Mouse (Mus musculus) telencephalon, adult 2 months (tissue): ENCODE measurements around the gene Utp14a.
A peak's percentile ranks its signal among the peaks of the same experiment; 100 is the strongest.
"Not testable (repeated sequence)": the region's sequence is repeated elsewhere in the genome, so short reads cannot be mapped to it uniquely, and the experiment has no call there.

Experiments used
- DNase-seq: peaks from one replicate; pipeline ENCODE4 v3.0.0-alpha.2; 2011; ENCODE audit warnings: low read depth, low spot score

The Utp14a gene

DNA sequence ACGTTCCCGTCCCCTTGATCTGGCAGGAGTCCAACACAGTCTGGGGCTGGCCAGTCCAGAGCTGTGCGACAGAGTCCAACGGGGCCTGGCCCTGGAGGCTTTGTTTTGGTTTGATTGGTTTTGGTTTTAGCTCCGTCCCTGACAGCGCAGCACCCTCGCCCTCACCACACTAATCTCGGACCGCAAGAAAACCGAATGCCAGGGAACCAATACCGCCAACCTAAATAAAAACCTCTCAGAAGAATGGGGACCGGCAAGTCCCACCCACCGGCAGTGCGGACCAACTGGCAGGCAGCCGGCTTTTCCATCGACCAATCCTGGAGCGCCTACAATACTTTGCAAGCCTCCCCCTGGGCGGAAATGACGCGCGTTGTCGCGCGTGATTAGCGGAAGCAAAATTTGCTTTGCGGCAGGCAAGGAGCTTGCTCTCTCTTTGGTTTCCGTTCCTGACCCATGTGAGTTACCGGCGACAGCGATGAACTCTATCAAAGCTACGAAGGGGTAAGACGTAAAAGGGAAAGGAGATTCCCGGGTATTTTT, at the start of gene Utp14a:
Gene Utp14a (plus strand): TSS at position 395 of the 540 bp plus-strand sequence.
- peak; percentile 93 for DNase-seq

DNA sequence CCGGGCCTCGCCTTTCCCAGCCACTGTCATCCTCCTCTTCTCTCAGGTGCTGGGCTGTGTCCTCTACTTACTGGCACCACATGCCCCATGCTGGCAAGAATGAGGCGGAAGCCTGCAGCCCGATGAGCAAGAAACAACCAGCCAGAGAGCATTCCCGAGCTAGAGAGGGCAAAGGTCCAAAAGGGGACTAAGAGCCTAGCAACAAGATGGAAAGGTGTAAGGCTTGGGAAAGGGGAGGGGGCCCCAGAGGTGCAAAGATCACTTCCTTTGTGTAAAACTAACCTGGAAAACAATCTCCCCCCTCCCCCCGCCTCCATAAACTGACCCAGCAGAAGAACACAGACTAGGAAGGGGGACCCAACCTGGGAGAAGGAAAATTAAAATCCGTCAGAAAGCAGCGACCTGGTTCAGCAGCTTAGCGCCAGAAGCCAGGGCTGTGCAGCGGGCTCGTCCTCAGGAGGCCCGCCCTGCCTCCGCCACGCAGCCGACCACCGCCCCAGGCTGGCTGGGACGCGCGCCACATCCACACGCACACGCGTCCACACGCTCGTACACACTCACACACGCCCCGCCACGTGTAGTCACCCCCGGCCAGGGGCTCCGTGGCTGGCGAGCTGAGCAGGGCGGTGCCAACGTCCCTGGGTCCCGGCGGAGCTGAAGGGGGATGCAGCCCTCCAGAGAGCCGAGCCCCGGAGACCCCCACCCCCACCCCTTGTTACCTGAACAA, 48.7 kb upstream of the Utp14a start:
- DNase-seq: no peak

DNA sequence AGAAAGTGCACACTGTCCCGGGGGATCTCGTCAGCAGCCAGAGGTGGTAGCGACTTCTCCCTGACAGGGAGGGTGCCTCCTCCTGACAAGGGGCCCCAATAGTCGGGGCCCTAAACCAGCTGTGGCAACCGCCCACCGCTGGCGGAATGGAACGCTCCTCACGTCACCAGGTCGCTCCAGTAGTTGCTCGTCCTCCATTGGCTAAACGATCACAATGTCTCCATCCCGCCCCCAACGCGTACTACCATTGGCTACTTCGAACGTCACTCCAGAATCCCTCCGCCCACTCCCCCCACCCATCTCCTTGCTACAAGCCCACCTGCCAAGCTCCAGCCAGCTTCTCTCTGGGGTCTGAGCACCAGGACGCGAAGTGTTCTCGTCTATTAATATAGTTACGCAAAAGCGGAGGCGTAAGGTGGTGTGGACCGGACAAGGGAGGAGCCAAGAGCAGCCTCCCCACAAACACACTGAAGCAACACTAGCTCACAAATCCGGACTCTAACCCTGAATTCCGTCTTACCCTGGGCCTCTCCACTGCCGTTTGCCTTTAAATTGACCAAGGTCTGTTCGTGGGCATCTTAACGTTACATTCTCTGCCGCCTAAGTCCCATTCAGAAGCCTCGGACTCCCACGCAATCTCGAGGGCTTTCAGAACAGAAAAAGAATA, 48.0 kb upstream of the Utp14a start, which contains the start of gene Zdhhc9:
Gene Zdhhc9 (minus strand): TSS at position 360 of the 667 bp plus-strand sequence.
- DNase-seq: peak; percentile 89

DNA sequence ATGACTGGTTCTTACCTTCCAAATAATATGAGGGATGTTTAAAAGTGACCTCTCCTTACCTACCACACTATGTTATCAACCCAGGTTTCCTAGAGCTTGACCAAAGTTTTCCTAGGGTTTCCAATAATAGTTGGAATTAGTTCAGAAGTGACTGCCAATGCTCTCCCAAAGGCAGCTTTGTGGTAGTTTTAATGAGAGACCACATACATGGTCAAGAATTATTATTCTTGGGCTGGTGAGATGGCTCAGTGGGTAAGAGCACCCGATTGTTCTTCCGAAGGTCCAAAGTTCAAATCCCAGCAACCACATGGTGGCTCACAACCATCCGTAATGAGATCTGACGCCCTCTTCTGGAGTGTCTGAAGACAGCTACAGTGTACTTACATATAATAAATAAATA, 46.9 kb upstream of the Utp14a start:
- DNase-seq: not testable (repeated sequence)

DNA sequence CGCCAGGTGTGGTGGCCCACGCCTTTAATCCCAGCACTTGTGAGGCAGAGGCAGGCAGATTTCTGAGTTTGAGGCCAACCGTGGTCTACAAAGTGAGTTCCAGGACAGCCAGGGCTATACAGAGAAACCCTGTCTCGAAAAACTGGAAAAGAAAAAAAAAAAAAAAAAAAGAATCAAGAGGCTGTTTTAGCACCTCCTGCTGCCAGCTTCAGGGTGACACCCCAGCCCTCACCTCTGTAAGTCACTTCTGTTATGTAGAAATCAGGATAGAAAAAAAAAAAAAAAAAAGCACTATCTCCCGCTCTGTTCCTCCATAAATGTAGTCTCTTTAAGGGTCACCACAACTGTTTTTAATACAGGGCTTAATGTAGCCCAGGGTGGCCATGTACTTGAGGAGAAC, 37.2 kb upstream of the Utp14a start:
- no peak for DNase-seq

DNA sequence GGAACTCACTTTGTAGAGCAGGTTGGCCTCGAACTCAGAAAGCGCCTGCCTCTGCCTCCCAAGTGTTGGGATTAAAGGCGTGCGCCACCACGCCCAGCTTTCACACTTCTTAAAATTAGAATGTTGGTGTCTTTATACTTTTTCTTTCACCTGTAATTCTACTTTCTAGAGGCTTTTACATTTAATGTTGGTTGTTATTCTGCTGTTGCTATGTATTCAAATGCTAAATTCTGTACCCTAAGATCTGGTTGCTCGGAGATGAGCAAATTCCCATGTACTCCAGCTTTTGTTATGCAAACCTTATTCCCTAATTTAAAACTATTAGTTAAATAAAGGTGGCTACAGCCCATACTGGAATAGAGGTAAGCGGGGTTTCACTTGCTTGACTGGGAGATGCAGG, 34.0 kb upstream of the Utp14a start:
- DNase-seq: no peak

DNA sequence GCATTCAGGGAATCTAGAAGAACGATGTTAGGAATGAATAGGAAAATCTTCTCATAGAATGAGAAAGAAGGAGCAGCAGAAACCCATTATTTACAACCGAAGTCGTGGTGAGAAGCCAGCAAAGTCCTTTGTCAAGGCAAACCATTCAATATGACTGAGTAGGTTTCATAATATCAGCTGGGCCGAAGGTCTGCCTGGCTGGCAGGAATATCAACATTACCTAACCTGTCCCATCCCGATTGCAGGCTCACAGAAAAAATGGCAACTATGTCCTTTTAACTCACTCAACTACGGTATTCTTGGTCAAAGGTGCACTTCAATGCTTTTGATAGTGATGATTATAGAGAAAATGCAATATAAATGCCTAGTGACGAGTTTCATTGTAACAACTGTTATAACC, 30.4 kb upstream of the Utp14a start:
- no peak for DNase-seq

DNA sequence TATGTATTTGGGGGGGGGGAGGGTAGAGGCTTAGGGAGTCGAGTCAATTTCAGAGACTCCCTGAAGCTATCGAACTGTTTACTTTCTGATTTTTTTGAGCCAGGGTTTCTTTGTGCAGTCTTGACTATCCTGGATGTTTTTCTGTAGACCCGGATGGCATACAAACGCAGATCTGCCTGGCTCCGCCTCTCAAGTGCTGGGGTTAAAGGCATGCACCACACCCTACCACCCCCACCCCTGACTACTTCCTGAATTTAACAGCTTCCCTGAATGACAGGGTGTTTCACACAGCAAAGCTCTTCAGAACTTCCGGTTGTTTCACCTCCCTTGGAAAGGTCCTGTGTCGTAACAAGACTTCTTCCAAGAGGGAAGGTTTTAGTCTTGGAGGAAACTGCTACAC, 22.2 kb upstream of the Utp14a start:
- DNase-seq: no peak

DNA sequence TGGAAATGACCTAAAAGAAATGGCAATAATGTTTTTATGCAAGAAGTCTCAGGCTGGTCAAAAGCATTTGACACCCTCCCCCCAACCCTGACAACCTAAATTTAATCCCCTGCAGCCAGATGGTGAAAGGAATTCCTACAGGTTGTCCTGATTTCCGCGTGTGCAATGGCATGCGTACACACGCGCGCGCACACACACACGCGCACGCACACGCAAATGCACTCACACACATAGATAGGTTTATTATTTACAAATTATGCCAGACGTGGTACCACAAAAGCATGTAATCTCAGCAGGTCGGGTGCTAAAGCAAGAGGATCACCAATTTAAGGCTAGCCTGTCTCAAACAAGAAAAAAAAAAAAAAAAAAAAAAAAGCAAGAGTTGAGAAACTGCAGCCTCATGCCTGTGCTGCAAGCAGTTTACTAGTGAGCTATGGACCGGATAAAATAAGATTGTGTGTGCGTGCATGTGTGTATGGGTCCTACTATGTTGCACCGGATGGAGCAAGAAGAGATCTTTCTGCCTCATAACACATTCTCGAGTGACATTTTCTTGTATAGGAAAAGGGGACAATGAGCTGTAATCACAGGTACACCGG, 733 bp upstream of the Utp14a start:
- no peak for DNase-seq

DNA sequence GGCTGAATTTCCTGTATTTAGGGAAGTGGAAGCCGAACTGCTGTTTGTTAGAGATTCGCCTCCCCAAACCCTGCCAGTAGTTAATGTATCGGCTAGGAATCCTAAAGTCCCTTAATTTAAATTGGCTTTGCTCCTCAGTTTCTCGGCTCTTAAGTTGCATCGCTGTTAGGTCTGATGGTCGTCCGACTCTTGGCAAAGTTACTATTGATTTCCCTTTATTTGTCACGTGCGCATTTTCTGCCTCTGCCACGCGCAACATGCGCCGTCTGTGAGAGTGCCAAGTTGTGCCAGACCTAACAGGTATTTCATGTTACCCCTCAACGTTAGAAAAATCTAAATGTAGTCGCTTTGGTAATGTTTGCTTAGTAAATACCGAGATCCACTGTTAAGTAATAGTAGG, 349 bp downstream of the Utp14a start:
- no peak for DNase-seq

DNA sequence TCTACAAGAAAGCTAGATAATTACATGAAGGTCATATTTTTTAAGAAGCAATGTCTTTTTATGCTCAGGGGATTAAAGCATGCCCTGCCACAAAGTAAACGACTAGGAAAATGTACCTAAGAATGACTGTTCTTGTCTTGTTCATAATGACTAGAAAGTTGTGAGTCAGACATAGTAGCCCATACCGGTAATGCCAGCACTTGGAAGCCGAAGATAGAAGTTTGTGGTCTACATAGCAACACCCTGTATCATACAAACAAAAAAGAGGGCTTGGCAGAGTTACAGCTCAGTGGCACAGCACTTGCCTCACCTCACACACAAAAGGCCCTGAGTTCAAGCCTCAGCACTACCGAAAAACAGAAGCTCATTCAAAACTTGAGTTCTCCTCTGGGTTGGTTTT, 15.0 kb downstream of the Utp14a start:
- no peak for DNase-seq

DNA sequence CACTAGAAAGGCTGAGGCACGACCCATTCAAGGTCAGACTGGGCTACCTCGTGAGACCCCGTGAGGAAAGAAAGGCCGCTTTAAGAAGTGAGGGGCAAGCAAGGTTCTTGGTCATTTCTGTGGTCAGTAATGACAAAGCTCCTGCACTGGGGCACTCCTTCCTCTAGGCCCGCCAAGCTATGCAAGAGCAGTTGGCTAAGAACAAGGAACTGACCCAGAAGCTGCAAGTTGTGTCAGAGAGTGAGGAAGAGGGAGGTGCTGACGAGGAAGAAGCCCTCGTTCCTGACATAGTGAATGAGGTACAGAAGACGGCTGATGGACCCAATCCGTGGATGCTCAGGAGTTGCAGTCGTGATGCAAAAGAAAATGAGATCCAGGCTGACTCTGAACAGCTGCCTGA, 18.0 kb downstream of the Utp14a start:
- DNase-seq: no peak

DNA sequence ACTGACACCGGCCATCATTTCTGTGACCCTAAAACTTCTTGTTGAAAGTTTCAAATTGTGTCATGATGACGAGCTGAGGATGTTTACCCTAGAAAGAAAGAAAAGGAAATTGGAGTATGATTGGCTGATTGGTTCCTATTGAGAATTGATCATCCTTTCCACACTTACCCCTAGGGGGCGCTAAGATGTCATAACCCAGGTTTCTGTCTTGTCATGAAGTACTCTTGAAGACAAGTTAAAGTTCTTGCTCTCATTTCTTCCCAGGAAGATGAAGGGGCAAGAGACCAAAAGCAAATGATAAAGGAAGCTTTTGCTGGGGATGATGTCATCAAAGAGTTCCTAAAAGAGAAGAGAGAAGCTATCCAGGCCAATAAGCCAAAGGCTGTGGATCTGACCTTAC, 21.4 kb downstream of the Utp14a start:
- DNase-seq: no peak

DNA sequence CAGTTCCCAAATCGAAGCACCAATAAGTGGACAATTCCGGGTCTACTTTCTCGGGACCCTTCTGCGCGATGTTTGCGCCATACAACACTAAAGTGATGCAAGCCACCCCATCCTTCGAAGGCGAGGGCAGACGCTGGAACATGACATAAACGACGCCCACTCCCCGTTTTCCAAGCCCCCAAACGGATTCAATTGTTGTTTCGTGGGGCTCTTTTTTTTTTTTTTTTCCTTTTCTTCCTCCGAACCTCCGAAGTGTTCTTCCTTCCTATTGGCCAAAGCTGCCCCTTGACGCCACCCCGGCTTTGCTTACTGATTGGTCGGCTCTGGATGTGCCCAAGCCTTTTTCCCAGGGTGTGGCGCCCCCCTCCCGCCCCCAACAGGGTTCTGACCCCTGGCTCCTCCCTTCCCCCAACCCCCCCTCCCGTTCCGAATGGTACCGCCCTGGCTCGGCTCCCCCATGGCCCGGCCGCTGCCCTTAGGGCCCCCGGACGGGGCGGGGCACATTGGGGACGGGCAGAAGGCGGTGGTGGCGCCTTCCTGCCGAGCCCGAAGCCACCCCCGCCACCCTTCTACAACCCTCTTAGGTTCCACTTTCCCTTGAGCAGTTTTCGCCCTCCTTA, 27.8 kb downstream of the Utp14a start:
- DNase-seq: peak; percentile 77

DNA sequence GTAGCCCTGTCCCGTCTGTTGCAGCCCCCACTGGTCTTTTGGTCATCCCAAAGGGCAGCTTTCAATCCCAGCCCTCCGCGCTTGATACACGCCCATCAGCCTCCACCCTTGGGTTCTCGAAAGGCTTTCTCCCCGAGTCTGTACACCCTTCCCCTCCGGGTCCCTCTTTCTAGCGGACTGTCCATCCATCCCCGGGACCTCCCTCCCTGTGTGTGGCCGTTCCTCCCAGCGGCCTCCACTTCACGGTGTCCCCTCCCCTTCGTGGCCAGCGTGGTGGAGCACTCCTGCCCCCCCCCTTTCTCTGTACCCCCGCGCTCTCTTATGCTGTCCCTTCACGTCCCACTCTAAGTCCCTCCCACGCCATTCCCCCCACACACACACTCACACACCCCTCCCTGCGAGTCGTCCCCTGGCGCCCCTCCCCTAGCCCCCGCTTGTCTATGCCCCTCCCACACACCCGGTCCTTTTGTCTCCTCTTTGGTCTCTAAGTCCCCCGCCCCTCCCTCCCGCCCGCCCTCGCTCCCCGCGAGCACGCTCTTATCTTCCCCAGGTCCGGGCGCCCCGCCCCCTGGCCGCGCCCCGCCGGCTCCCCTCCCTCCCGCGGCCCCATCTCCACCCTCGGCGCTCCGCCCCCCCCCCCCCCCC, 28.5 kb downstream of the Utp14a start:
- peak; percentile 80 for DNase-seq

DNA sequence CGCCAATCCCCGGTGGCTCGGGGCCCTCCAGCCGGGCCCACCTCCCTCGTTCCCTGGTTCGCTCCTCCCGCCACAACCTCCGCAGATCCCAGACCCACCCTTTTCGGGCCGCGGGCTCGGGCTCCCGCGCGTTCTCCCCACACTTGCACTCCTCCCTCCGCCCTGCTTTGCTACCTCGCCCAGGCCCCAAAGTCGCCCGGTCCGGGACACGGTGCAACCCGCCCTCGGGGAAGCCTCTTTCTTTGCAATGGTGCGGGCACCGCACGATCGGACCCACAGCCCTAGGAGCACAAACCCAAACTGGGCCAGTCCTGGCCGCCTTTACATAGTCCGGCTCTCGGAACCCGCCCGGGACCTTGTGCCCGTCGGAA, 29.0 kb downstream of the Utp14a start:
- DNase-seq: no peak

DNA sequence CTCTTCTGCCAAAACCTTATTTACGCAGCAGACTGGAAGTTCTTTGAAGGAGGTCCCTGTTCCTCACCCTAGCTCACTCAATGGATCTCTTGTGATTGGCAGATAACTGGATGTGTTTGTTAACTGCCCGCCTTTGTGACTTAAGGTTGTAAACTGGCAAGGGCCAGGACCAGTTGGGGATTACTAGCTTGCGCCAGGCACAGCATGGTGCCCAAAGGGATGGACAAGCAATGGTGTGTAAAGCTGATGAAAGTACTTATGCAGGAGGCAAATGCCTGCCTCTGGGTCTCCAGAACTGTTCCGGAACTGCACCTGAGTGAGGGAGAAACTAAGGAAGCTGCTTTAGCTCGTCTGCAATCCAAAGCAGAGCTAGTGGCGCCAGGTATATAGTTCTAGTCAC, 29.8 kb downstream of the Utp14a start:
- no peak for DNase-seq

DNA sequence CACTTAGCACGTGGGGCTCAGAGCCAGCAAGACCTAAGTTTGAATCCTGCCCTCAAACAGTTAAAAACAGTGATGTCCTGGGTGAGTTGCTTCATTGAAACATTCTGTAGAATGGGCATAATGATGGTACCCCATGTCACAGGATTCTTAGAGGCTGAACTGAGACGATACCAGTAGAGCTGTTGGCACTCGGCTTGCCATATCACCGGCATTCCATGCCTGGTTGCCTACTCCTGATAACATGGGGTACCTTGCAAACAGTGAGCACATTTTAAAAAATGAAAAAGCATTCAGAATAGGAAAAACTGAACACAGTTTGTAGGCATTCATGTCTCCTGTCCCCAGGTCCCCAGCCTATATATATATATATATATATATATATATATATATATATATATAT, 31.3 kb downstream of the Utp14a start:
- no peak for DNase-seq

DNA sequence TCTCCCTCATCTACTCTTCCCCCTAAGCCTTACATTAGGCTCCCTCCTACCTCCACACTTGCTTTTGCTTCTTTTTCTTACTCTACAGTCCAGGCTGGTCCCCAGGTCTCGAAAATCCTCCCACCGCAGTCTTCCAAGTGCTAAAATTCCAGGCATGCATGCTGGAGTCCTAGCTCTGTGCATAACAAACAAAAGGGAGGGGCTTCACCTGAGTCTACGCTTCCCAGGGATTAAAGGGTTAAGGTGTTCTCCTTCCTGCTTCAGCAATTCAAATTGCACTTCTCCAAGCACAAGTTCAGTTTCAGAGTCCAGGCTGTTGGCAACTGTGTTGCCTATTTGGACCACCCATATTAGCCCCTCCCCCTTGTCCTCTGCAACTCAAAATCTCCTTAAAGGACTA, 34.8 kb downstream of the Utp14a start:
- no peak for DNase-seq

DNA sequence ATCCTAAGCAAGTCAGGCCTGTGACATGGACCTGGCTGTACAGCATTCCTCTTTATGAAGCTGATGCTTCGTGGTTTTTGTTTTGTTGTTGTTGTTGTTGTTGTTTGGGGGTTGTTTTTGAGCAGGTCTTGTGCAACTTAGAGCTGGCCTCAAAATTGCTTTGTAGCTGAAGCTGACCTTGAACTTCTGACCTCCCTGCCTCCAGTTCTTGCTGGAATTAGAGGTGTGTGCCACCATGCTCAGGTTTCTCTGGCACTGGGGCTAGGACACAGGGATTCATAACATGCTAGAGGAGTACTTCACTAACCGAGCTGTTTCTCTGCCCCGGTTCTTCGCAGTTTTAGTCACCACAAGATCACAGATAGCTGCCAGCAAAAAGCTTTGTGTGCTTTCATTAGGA, 48.7 kb downstream of the Utp14a start:
- no peak for DNase-seq

DNA sequence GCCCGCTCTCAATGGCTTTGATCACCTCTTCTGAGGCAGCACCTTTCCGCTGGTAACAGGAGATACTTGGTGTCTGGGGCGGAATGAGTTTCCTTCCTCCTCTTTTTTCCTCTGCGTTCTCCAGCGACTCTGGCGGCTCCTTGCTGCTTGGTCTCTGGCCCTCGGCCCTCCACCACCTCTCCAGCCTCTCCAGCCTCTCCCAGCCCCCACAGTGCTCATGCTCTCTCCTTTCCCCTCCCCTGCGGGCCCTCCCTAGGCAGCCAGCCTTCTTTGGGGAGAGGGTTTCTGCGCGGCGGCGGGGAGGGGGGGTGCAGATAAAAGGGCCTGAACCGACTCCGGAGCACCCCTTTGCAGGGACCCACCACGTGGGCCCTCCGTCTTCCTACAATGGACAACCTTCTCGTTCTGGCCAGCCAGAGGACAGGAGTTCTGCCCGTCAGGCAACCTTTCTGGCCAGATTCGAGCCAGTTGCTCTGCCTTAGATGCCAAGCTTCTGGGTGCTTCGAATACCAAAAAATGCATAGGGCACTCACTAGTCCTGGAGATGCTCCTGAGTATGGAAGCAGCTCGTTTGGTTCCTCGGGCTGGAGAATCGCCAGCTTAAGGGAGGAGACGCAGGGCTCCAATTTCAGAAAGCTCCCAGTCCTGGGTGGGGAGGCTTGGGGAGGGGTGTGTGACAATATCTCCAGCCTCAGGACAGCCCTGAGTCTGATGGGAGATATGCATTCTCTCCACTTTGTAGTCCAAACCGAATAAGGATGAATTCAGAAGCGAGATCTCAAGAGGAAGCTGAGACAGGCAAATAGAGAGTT, 54.2 kb downstream of the Utp14a start:
- no peak for DNase-seq
